Mouse (Mus musculus) bone marrow, adult 2 months (tissue): ENCODE data around the gene Ggn.

Experiments used
- CTCF ChIP-seq: fragments of 200-500 bp; IDR thresholded peaks from 2 replicates; pipeline ENCODE4 v1.5.1; 2011; ENCODE audit warnings: low read length, control low read depth; ENCODE audit not compliant: control insufficient read depth, insufficient read depth
- POLR2A ChIP-seq: fragments of 200-500 bp; IDR thresholded peaks from 2 replicates; pipeline ENCODE4 v1.6.1; 2011; ENCODE audit warnings: low read depth, mild to moderate bottlenecking, control low read depth, low read length, borderline replicate concordance; ENCODE audit not compliant: control insufficient read depth

DNA sequence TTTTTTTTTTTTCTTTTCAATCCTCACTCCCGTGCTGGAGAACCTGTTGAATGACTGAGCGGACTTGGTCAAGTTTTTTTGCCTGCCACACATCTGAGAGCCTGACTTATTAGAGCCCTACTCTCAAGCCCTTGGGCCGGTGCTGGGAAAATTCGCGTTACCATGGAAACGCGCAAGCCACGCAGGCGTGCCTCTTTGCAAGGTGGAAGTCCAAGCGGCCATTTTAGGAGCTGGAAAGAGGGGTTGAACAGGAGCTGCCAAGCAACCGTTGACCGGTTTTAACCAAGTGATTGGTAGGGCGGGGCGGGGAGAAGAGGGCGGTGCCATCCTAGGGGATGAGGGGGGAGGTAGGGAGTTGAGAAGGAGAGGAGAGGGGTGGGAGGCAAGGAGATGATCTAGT, 44.8 kb downstream of the Ggn start:
- TF ChIP-seq POLR2A = no peak
- no peak for TF ChIP-seq CTCF
